Mouse (Mus musculus) neural tube, embryonic 10.5 days (tissue): ENCODE measurements at regions not wholly inside any gene's neighbourhood (a gene's known extent, or its start where the extent isn't known, plus 50 kb on each side); places are given as distances from the start of the nearest gene placed in this dataset.
A peak's percentile ranks its signal among the peaks of the same experiment; 100 is the strongest.
"Not testable (repeated sequence)": the region's sequence is repeated elsewhere in the genome, so short reads cannot be mapped to it uniquely, and the experiment has no call there.

ENCODE experiments used
- DNase-seq: peaks from one replicate; pipeline ENCODE4 v3.0.0-alpha.2; 2017; ENCODE audit warnings: low spot score; ENCODE audit errors: extremely low spot score

- no peak for DNase-seq
These were observed 167.1 kb downstream of the Htr7 start for GRCm38 (mm10) chr19:35890191-35890590.

- no peak for DNase-seq
These were observed 171.0 kb downstream of the Htr7 start for GRCm38 (mm10) chr19:35886270-35886669.

GRCm38 (mm10) chr19:35881810-35882485 is 175.4 kb downstream of the Htr7 start:
- no peak for DNase-seq

- no peak for DNase-seq
These were observed 181.8 kb downstream of the Htr7 start for GRCm38 (mm10) chr19:35875464-35875863.

- DNase-seq, result no peak
These were observed 186.6 kb downstream of the Htr7 start for GRCm38 (mm10) chr19:35870720-35871119.

GRCm38 (mm10) chr19:35868543-35868942 is 188.8 kb downstream of the Htr7 start:
- DNase-seq, result no peak

- DNase-seq, result no peak
These were observed 194.3 kb downstream of the Htr7 start for GRCm38 (mm10) chr19:35863049-35863448.

GRCm38 (mm10) chr19:35861421-35861820 is 195.9 kb downstream of the Htr7 start:
- DNase-seq, result no peak

GRCm38 (mm10) chr19:35832992-35833391 is 224.3 kb downstream of the Htr7 start:
- peak; percentile 44 for DNase-seq

- no peak for DNase-seq
These were observed 231.2 kb downstream of the Htr7 start for GRCm38 (mm10) chr19:35826074-35826473.

- no peak for DNase-seq
These were observed 237.7 kb downstream of the Htr7 start for GRCm38 (mm10) chr19:35819626-35820025.

- DNase-seq, result no peak
These were observed 262.6 kb downstream of the Htr7 start for GRCm38 (mm10) chr19:35794661-35795060.

GRCm38 (mm10) chr19:35787246-35788021 is 269.9 kb downstream of the Htr7 start:
- DNase-seq, result no peak

- not testable (repeated sequence) for DNase-seq
These were observed 295.6 kb downstream of the Htr7 start for GRCm38 (mm10) chr19:35761750-35762149.

- no peak for DNase-seq
These were observed 297.6 kb downstream of the Htr7 start for GRCm38 (mm10) chr19:35759701-35760100.

GRCm38 (mm10) chr19:35755494-35755893 is 301.8 kb downstream of the Htr7 start:
- no peak for DNase-seq

GRCm38 (mm10) chr19:35735754-35736153 is 321.6 kb downstream of the Htr7 start:
- DNase-seq, result no peak

- no peak for DNase-seq
These were observed 328.8 kb downstream of the Htr7 start for GRCm38 (mm10) chr19:35728436-35729060.
